Mouse (Mus musculus) c-Kit-negative CD71-positive TER-119-positive erythroid progenitor cells, embryonic 14.5 days (primary cell): Measurements from ENCODE around the gene Rgs9bp.

ENCODE experiments used
- DNase-seq: peaks from one replicate; pipeline ENCODE4 v3.0.0-alpha.2; 2013; ENCODE audit warnings: low read depth, low spot score

Gene Rgs9bp

DNA sequence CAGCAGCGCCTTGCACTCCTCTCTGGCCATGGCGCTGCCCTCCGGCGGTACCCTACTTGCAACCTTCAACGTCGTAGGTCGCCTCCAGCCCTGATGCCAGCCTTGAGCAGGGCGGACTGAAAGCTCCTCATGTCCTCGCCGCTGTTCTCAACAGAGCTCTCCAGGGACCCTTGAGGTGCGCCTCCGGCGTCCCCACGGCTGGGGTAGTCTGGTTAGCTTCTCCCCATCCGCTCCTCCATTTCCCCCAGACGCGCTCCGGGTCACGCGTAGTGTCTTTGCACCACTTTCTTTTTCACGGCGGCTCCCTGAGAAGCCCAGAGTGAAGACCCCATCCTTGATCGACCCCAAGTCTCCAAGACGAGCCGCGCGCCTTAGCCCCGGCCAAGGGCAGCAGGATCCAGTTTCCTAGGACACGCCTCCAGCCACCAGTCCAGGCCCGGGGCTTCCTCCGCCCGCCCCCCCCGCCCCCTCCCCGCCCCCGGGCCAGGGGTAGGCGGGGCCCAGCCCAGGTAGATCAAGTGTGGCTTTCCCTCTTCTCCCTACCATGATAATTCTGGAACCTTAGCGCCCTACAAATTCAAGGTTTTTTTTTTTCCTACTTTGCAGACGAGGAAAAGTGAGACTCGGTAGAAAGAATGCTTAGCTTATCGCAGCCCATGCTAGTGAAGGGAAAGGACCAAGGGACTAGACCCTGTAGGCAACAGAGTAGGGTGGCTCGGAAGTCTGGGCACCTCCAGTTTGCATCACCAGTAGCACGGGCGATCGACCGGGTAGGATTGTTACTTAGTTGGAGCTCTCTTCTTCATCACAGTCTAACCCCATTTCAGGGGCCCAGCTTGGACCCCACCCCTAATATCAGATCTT lies at the start of gene Rgs9bp:
Gene Rgs9bp, minus strand, starts transcription at position 392 of the 864 bp plus-strand sequence.
- DNase-seq, result no peak

GRCm38 (mm10) chr7:35628496-35628895 lies 43.1 kb upstream of the Rgs9bp start:
- DNase-seq, result no peak

- DNase-seq, result no peak
Measured at GRCm38 (mm10) chr7:35627371-35627770, 42.0 kb upstream of the Rgs9bp start.

DNA sequence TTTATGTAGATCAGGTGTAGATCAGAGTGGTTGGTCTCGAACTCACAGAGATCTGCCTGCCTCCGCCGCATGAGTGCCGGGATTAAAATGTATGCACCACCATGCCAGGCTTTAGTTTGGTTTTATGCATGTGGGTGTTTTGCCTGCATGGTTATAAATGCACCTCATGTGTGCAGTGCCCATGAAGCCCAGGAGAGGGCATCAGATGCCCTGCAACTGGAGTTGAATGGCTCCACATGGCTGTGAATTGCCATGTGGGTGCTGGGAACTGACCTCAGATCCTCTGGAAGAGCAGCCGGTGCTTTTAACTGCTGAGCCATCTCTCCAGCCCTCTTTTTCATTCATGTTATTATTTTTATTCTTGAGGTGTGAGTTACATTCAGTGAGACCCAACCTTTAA lies 40.7 kb upstream of the Rgs9bp start:
- DNase-seq, result no peak

DNA sequence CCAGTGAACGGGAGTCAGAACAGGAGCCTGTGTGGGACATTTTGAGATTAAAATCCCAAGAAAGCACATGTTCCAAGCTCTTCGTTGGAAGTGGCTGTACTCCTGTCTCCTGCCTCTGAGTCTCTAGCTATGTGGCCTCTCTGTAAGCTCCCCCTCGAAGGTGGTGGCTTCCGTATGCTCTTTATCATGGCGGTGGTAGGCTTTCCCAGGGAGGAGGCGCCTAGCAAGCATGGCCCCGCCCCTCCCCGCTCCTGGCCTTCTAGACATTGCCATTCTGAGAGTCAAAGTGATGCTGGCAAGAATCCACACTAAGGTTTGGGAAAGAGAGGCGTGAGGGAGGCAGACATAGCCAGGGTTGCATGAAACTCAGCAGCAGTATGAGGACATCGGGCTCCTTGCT lies 37.2 kb upstream of the Rgs9bp start:
- no peak for DNase-seq

DNA sequence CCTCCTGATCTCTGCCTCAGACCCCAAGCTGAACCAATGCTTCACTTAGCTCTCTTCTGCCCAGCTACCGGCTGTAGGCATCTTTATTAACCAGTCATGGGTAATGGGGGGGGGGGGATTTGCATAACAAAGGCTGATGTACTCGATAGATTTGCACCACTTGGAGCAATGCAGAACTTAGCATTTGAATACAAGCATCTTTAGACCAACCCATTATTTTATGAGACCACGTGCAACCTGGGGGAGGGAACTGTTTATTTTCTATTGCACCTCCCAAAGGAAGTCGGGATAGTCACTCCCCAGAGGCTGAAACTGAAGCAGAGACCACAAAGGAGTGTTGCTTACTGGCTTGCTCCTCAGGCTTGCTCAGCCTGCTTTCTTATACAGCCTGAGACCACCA lies 32.1 kb upstream of the Rgs9bp start:
- DNase-seq, result no peak

DNA sequence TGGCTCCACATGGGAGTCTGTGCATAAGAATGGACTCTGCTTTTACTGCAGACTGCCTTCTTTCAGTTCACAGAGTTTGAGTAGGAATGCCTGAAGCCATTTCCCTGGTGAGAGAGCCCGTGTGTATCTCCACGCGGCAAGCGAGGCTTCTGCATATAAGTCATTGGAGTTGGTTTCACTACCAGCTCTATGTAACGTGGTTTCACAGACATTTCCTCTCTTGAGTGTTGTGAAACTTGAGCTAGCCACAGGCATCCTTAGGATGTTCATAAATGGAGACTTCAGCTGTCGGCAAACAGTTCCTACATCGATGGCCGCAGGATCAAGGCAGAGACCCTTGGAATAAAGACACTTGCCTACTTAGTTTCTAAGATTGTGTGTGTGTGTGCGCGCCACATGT lies 23.9 kb upstream of the Rgs9bp start:
- DNase-seq, result no peak

GRCm38 (mm10) chr7:35606816-35607215 lies 21.4 kb upstream of the Rgs9bp start:
- DNase-seq, result no peak

GRCm38 (mm10) chr7:35602766-35603165 lies 17.4 kb upstream of the Rgs9bp start:
- DNase-seq, result no peak

- DNase-seq, result no peak
Measured at GRCm38 (mm10) chr7:35601106-35601505, 15.7 kb upstream of the Rgs9bp start.

- no peak for DNase-seq
Measured at GRCm38 (mm10) chr7:35600031-35600430, 14.6 kb upstream of the Rgs9bp start.

GRCm38 (mm10) chr7:35599492-35599891 lies 14.1 kb upstream of the Rgs9bp start:
- DNase-seq, result no peak

DNA sequence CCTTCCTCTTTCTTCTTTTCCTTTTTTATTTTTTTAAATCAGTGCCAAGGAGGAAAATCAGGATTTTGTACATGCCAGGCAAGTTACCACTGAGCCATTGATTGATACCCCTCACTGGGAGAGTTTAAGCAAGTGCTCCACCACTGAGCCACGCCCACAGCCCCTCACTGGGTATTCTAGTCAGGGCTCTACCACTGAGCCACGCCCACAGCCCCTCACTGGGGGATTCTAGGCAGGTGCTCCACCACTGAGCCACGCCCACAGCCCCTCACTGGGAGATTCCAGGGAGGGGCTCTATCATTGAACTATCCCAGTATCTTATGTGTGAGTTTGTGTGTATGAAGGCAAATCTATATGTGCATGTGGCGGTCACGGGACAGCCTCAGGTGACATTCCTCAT lies 8.9 kb upstream of the Rgs9bp start:
- DNase-seq, result no peak

DNA sequence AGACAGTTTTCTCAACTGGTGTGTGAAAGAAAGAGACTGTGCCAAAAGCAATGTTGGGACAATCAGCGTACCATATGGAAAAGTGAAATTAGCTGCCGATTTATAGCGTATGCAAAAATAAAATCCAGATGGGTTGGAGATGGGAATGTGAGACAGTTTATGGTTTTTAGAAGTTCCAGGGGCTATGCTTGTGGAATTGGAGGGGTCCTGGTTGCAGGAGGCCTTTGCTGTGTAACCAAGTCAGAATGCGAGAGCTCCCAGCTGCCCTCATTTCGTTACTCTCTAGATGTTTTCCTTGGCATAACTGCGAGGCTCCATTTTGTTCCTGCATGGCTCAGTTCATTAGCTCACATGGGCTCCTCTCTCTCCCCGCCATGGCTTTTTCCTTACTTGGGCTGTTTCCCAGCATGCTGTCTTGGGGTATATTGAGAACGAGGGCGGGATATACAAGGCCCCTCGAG lies 5.4 kb upstream of the Rgs9bp start:
- no peak for DNase-seq

DNA sequence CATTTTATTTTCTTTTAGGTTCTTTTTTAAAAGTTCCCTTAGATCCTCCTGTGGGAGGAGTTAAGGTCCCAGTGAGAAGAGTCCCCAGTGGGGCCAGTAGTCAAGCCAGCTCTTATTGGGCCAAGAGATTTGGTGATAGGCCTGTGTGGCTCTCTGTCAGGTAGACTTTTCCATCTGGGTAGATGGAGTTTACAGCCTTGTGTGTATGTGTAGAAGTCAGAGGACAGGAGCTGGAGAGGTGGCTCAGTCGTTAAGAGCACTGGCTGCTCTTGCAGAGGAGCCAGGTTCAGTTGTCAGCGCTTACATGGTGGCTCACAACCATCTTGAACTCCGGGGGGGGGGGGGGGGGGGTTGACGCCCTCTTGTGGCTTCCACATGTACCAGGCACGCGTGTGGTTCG lies 4.1 kb upstream of the Rgs9bp start:
- no peak for DNase-seq

DNA sequence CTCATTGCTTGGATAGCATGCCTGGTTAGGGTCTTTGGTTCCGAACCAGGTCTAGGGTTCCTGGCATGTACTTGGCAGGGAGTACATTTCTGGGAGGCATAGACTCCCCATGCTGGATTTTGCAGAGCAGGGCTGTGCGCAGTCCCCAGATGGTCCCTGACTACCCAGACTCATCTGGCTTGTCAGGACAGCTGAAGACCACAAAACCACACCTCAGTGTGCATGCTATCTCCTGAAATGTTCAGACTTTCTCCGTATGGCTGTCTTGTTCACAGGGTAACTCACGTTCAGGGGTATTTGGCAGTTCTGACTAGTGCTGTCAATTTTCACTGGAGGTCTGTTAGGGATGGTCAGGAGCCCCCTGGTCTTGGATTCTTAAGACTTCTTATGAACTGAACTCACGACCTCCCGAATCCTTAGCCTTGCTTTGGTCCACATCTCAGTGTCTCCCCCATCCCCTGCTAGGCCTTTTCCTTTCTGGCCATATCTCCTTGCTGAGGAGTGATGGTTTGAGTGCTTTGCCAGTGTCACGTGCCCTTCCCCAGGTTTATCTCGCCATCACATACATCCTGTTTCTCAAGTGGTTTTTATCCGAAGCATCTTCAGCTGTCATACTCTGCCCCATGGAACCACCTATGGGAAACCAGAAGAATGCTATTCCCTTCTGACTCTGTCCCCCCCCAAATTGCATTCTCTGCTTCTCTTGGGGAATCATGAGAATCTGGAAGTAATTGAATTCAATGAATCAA lies 3.5 kb upstream of the Rgs9bp start:
- DNase-seq, result peak; percentile 28

DNA sequence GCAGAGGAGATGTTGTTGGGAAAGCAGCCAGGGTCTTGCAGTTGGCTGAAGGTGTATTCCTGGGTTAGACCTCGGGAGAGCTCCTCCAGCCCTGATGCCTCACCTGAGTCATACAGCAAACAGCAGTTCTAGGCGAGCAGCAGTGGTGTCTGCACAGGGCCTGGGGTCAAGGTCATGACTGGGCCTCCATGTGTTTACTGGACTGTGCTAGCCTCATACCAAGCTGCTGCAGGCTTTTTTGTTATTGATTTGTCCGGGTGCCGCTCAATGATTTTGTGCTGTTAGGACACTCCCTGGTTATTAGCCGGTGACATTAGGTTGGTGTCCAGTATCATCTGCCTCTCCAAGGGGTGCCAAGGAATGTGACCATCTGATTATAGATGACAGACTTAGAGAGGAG lies 2.3 kb upstream of the Rgs9bp start:
- no peak for DNase-seq

- DNase-seq, result no peak
Measured at GRCm38 (mm10) chr7:35586906-35587445, 1.6 kb upstream of the Rgs9bp start.

DNA sequence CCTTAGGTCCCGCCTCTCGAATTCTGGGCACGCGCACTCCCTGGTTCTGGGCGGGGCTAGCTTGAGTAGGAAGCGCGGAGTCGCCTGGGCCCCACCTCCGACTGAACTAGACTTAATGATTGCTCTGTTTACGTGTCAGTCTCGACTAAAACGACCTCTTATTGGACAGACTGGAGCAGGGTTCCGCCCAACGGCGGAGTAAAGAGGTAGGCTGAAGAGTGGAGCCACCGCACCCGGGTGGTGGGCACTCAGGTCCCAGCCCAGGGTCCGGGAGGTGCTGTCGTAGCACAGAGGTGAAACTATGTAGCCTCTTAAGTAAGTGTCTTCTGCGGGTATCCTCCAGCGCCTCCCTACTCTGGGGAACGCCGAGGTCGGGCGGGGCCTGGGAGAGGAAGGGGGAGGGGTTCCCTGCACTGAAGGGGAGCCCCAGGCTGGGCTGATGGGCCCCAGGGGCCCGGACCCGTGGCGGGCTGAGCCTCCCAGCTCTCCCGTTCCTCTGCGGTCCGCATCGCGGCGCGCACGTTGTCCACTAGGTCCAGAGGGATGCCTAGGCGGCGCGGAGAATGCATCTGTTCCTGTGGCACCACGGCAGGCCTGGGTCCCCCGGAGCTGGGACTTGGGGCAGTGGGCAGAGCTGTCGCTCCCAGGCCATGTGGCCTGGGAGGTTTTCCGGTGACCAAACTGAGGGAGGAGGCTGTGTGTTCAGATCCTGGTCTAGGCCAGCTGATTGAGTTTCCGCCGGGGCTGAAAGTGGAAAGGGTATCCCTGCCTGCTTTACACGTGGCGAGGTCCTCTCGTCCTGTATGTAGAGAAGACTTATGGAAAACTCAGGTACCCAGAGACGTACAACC lies 898 bp upstream of the Rgs9bp start, which contains the start of gene Ankrd27:
Gene Ankrd27, plus strand, starts transcription at position 190 of the 851 bp plus-strand sequence.
- peak; percentile 90 for DNase-seq

DNA sequence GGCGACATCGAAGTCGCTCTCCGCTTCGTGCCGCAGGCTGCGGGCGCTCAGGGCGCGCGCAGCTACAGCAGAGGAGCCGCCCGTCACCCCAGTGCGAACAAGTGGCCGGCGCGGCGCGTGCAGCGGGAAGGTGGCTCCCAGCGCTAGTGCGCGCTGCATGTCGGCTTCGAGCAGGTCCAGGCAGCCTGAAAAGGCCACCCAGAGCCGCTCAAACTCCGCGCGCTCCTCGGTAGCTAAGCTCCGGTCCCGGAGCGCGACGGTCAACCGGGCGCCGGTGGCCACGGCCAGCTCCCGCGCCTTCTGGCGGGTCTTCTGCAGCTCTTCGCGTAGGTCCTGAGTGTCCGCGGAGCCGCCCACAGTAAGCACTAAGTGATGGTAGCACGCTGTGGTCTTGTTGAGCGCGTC lies 594 bp downstream of the Rgs9bp start:
- DNase-seq, result no peak

DNA sequence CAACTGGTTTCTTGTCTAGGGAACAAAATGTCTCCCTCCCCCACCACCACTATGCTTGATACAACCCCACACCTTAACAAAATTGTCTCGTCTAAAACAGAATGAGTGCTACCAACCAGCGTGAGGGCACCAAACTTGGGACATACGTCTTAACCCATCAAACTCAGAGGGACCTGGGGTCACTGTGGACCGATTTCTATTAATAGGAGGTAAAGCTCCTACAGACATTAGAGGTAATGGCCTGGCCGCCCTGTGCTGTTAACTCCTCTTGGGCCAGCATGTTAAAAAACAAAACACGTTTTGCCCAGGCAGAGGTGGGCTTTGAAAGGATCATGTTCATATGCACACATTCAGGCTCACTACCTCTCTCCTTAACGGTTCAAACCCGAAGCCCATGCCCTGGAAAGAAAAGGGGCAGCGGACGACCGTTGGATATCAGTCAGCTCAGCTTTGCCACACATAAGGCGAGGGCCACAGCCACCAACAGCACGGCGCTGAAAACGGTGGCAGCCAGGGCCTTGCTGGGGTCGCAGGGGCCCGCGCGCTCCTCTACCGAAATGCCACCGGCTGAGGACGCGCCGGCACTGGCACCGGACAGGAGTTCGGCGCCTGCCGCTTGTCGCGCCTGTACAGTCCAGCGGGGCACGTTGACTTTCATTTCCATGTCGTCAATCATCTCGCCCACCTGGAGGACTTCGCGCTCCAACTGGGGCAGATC lies 1.2 kb downstream of the Rgs9bp start:
- DNase-seq, result no peak
